Mouse (Mus musculus) CD4-positive, CD25-positive, alpha-beta regulatory T cell, adult 4 months (primary cell): Measurements from ENCODE around the gene Ccdc60. TPM values are rescaled to one million over a fixed set of nuclear protein-coding genes. Genes with fewer than 3 reads are reported as not detected.
"Not testable (repeated sequence)": the region's sequence is repeated elsewhere in the genome, so short reads cannot be mapped to it uniquely, and the experiment has no call there.

Source experiments
- ATAC-seq: one replicate; pipeline ENCODE4 v1.8.0; 2017
- polyA plus RNA-seq, 2 experiments: library from polyadenylated mRNA; unstranded; fragments of 100-300 nt; shearing (Covaris generic); gene quantifications; one replicate each; pipeline ENCODE4 v1.2.1; 2017

Ccdc60 gene
- polyA plus RNA-seq, result under 1 TPM in 1 of 2 experiments, not detected in 1; 0.11 TPM

DNA sequence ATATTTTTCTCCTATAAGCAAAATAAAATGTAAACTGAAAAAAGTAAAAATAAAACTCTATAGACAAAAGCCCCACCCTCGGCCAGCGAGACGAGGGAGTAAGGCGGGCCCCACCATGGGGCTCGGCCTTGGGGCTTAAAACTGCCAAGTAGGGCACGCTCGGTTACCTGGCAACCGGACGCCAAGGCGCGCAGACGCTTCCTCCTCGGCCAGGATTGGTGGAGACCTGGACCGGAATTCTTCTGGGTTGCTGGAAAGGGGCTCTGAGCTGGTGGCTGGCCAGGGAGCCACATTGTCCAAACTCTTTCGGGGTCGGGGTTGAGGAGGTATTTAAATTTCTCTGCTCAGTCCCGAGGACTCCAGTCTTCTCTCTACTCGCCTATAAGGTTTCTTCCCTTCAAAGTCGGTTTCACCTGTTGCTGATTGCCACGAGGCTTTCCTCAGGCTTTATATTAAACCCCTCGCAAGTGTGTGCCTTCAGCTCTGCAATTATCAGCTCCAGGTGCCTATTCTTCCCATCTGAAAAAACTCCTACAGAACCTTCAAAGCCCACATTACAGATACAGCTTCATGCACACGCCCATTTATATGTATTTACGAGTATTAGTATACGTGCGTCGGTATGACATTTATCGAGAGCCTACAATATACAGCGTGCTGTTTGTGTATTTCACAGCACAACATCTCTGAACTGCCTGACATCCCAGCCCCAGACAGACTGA, at the start of gene Ccdc60:
Gene Ccdc60 (minus strand): TSS at position 137 of the 722 bp plus-strand sequence.
- ATAC-seq, result no peak

- ATAC-seq, result no peak
These were observed 47.4 kb upstream of the Ccdc60 start for GRCm38 (mm10) chr5:116336191-116336590.

DNA sequence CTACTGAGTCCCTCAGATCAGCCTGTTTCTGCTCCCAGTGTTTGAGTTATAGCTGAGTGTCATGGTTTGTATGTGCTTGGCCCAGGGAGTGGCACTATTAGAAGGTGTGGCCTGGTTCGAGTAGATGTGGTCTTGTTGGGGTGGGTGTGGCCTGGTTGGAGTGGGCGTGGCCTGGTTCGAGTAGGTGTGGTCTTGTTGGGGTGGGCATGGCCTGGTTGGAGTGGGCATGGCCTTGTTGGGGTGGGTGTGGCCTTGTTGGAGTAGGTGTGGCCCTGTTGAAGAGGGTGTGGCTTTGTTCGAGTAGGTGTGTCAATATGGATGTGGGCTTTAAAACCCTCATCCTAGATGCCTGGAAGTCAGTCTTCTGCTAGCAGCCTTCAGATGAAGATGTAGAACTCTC, 40.1 kb upstream of the Ccdc60 start:
- ATAC-seq, result no peak

DNA sequence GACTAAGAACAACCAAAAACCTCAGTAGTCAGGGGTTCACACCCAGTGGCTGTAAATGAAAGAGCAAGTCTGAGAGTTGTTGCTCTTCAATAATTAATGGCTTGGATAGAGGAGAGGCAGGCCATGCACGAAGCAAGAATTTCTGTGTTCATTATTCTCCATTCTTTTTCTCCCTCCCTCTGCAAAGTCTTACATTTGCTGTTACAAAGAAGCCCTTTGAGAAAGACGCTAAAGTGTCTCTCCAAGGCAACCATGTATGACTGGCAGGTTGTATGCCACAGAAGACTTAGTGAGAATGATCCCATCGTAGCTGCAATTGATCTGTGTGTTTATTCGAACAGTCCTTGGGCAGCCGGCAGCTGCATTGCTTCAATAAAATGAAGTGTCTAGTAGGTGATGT, 34.6 kb upstream of the Ccdc60 start:
- ATAC-seq, result no peak

DNA sequence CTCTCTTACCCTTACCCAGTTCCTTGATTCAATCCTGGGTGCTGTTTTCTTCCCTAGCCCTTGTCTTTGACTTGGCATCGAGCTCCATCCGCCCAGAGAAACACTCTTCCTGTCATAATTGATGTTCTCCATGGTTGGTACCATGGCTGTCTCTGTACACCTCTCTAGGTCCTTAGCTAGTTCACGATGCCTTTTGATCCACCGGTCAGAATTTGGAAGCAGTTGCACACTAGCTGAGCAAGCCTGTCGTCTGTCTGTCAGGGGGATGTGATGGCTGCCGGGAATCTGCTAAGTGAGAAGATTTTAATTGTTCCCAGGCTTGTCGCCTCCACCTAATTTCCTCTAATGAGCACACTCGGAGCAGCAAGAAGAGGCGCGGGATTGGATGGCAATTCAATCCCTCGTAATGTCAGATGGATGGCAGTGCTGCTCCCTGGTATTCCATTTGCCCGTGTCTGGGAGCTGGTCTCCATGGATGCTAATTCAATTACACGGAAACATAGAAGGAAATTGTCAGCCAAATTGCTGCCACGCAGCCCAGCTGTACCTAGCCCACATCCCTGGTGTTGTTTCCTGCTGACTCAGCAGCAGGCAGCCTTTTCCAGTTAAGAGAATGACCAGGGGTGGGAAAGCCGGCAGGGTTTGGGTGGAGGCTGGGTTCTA, 33.7 kb upstream of the Ccdc60 start:
- ATAC-seq, result no peak

DNA sequence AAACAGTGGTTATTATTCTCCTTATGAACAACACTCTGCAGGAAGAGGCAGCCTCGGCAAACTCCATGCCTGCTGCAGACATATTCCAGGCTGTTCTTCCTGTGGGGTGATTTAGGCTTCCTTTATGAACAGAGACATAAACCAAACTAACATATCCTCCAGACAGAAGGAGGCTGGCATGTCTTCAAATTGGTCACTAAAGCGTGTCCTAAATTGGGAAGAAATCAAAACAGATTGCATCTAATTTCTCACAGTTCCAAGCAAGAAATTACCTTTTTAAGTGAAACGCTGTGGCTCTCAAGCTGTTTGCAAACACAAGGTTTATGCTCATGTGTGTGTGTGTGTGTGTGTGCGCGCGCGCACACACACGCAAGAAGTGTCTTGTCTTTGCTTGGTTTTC, 24.9 kb upstream of the Ccdc60 start:
- no peak for ATAC-seq

DNA sequence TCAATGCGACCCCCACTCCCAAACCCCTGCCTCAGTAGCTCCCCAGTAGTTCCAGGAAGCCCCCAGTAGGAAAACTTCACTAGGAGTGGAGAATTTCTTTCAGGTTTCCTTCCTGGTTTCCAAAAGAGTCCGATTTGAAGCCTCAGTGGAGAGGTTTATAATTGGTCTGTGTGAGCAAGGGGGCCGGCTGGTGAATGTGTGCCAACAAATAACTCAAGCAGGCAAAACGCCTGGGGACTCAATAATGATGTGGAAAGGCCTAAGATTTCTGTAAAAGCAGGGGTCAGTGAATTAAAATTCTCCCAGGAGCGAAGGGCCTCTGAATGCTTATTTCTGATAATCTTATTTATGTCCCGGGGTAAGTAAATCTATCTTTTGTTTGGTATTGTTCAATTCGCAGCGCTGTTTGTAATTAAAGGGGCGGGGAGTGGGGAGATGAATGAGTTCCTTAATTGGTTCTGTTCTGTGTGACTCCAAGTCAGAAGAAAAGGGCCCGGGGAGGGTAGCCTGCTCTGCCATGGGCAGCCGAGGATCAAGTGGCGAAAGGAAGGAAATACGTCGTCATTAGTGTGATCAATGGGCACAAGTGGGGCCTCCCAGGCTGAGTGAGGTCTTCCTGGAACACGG, 23.4 kb upstream of the Ccdc60 start:
- no peak for ATAC-seq

DNA sequence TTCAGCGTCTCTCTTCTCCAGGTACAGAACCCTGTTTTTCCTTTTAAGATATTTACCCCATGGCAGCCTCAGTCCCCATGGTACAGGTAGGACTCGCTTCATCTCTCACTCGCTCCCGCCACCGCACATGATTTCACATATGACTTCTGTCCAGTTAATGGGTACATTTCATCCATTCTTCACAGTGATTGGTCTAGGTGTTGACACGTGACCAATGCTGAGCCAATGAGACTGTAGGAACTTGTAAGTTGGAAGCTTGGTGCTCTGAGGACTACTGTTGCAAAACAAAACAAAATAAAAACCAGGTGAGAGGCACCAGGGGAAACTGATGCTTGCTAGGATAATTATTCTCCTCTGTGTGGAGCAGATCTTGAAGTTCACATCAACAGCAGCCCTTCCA, 22.9 kb upstream of the Ccdc60 start:
- ATAC-seq, result no peak

GRCm38 (mm10) chr5:116309383-116309801, 20.6 kb upstream of the Ccdc60 start:
- no peak for ATAC-seq

DNA sequence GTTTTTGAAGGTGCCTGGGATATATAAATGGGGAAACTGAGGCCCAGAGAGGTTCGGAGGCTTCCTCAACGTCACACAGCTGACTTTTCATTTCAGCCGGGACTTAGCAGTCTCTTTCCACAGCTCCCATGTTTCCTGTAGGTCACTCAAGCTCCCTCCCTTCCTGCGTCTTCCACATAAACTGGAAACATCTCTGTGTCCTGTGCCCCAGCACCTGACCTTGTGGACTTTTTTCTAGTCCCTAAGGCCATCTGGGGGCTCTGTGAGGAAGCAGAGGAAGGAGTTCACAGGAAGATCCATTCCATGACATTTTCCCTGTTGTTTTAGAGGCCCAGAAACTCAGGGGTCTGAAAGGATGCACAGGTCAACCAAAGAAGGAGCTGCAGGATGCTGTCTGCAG, 16.8 kb upstream of the Ccdc60 start:
- no peak for ATAC-seq

GRCm38 (mm10) chr5:116305146-116305545, 16.4 kb upstream of the Ccdc60 start:
- ATAC-seq, result not testable (repeated sequence)

GRCm38 (mm10) chr5:116300984-116301383, 12.2 kb upstream of the Ccdc60 start:
- no peak for ATAC-seq

GRCm38 (mm10) chr5:116293501-116293900, 4.7 kb upstream of the Ccdc60 start:
- no peak for ATAC-seq

- ATAC-seq, result no peak
These were observed 1.8 kb upstream of the Ccdc60 start for GRCm38 (mm10) chr5:116290584-116290983.

DNA sequence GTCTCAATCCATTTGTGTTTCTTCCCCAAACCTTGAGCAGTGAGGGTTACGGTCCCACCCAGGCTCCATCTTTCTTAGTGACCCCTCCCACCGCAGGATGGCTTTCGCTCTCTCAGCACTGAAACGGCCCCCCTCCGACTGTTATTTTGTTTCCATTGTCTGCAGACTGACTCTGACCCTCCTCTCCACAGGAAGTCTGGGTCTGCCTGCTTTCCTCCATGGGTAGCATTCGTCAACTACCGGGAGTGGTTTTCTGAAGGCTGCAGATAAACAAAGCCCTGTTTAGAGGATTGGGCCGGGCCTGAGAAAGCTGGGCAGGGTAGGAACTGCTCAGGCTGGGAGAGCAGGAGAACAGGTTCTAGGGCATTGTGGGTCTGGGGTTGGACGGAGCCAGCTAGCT, 1.1 kb upstream of the Ccdc60 start:
- ATAC-seq, result no peak

DNA sequence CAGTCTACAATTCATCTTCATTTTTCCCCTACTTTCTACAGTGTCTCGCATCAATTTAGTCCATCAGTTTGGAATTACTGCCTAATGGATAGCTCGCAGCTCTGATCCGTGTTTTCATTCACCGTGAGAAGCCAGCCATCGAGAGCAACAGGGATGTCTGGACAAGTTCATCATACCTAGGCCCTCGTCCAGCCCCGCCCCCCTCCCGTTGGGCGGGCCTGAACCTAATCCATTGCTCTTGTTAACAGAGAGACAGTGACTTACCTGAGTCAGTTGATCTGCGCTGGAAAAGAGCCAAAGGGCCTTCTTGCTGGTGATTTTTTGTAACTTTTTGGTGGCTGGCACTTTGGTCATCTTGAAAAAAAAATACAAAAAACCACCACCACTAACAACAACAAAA, 602 bp downstream of the Ccdc60 start:
- ATAC-seq, result no peak

- ATAC-seq, result no peak
These were observed 3.1 kb downstream of the Ccdc60 start for GRCm38 (mm10) chr5:116285532-116286176.

- no peak for ATAC-seq
These were observed 8.3 kb downstream of the Ccdc60 start for GRCm38 (mm10) chr5:116280518-116280917.

- ATAC-seq, result no peak
These were observed 10.3 kb downstream of the Ccdc60 start for GRCm38 (mm10) chr5:116278436-116278918.

- ATAC-seq, result no peak
These were observed 10.8 kb downstream of the Ccdc60 start for GRCm38 (mm10) chr5:116277951-116278350.

DNA sequence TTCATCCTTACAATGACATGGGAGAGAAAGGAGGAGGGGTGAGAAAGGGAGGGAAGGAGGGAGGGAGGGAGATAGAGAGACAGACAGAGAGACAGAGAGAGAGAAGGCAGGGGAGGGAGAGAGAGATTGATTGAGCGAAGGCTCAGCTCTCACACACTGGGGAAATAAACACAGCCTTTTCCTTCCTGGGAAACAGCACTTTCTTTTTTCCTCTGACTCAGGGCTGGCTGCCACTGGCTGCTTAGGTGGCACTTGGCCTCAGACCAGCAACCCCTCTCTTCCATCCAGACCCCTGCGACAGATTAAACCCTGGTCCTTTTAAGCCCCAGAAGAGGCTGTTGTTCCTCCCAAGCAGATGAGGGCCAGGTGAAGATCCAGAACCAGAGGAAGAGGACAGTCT, 14.0 kb downstream of the Ccdc60 start:
- ATAC-seq, result no peak

DNA sequence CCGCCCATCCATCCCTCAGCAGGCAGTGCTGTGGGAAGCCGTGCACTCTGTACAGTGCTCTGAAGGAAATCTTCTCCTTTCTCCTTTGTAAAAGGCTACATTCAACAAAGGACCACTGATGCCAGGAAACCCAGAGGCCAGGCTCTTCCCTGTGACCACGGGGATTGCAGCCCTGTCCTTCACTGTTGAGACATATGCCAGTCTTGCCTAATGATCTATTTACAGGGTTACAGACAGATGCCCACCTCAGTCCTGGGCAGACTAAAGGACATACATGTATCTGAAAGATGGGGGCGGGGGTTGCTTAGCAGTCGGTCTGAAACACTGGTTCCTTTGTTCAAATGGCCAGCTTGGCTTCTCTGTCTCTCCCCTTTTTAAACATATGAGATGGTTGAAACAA, 14.4 kb downstream of the Ccdc60 start:
- ATAC-seq, result no peak
